Mouse (Mus musculus) forebrain, embryonic 14.5 days (tissue): Measurements from ENCODE around the gene Hist1h4a. TPM values are rescaled to one million over a fixed set of nuclear protein-coding genes. Genes with fewer than 3 reads are reported as not detected.

Experiments used
- ATAC-seq: fragments of 200-750 bp; cut with Nextera tagmentation; 2 replicates; pipeline ENCODE4 v1.8.0; 2017; ENCODE audit warnings: mild to moderate bottlenecking, moderate library complexity
- DNase-seq: peaks from one replicate; pipeline ENCODE4 v3.0.0-alpha.2; 2015; ENCODE audit warnings: low spot score
- H3K27ac ChIP-seq: fragments of 300-500 bp; sonication (generic); 2 replicates; pipeline ENCODE4 v1.5.1; 2014; ENCODE audit warnings: low read depth, mild to moderate bottlenecking, control low read depth, low read length, moderate library complexity
- H3K27me3 ChIP-seq: fragments of 300-500 bp; sonication (generic); replicated peaks from 2 replicates; pipeline ENCODE4 v1.6.1; 2014; ENCODE audit warnings: low read length, control low read depth, mixed read lengths; ENCODE audit not compliant: control insufficient read depth, insufficient read depth
- H3K36me3 ChIP-seq: fragments of 300-500 bp; sonication (generic); 2 replicates; pipeline ENCODE4 v1.6.1; 2014; ENCODE audit warnings: low read length, control low read depth; ENCODE audit not compliant: control insufficient read depth, insufficient read depth
- H3K4me1 ChIP-seq: fragments of 300-500 bp; sonication (generic); 2 replicates; pipeline ENCODE4 v1.6.1; 2014; ENCODE audit warnings: antibody characterized with exemption, low read length, control low read depth; ENCODE audit not compliant: control insufficient read depth, insufficient read depth
- H3K4me2 ChIP-seq: fragments of 300-500 bp; sonication (generic); 2 replicates; pipeline ENCODE4 v1.6.1; 2014; ENCODE audit warnings: mild to moderate bottlenecking, control low read depth, low read length
- H3K4me3 ChIP-seq: fragments of 300-500 bp; sonication (generic); 2 replicates; pipeline ENCODE4 v1.5.1; 2014; ENCODE audit warnings: low read depth, low read length, control low read depth
- H3K9ac ChIP-seq: fragments of 300-500 bp; sonication (generic); 2 replicates; pipeline ENCODE4 v1.6.1; 2014; ENCODE audit warnings: mild to moderate bottlenecking, low read length, control low read depth, moderate library complexity
- H3K9me3 ChIP-seq: fragments of 300-500 bp; sonication (generic); replicated peaks from 2 replicates; pipeline ENCODE4 v1.6.1; 2016; ENCODE audit warnings: low read length, control low read depth, mixed read lengths; ENCODE audit not compliant: control insufficient read depth
- WGBS: fragments of 180-500 bp; shearing (Covaris S2); extraction: QIAGEN DNeasy Blood & Tissue Kit; methylation state at CpG from one replicate; pipeline ENCODE4 v1.1.7; 2014; 5-methylcytosine and 5-hydroxymethylcytosine counted together
- polyA plus RNA-seq: library from polyadenylated mRNA; unstranded; fragments of >200 nt; fragmentation: Nextera tagmentation; extraction: Ambion mirVana; gene quantifications from 2 replicates; pipeline ENCODE4 v1.2.1, GENCODE M21; 2014

Gene Hist1h4a
- polyA plus RNA-seq, result 0.97 TPM in 1 of 2 replicates, not detected in the other

- H3K4me2 ChIP-seq, result peak within 1 kb of the TSS; percentile 89
- WGBS, result under 1% methylated on average over 67 of the region's 72 CpGs
- H3K4me1 ChIP-seq, result peaks cover 31% of the 10 kb centered on the region
- no peaks in the 10 kb centered on the region for H3K9me3 ChIP-seq
- H3K27ac ChIP-seq, result peak within 1 kb of the TSS; percentile 88
- peak within 1 kb of the TSS; percentile 64 for H3K9ac ChIP-seq
- no peaks in the 10 kb centered on the region for H3K27me3 ChIP-seq
- ATAC-seq, result peak; percentile 80
- DNase-seq, result peak; percentile 99
- H3K4me3 ChIP-seq, result peak within 1 kb of the TSS; percentile 53
- H3K36me3 ChIP-seq, result no peaks in the 10 kb centered on the region
Observed at GRCm38 (mm10) chr13:23760972-23761864, at the start of gene Hist1h4a. Gene Hist1h4a (minus strand): TSS chr13:23761230.

- no peak within 1 kb of the TSS for H3K9ac ChIP-seq
- H3K4me3 ChIP-seq, result no peak within 1 kb of the TSS
- ATAC-seq, result no peak
- no peak for DNase-seq
- H3K4me2 ChIP-seq, result no peak within 1 kb of the TSS
- no peak within 1 kb of the TSS for H3K27ac ChIP-seq
- 88% methylated on average over 15 of the region's 15 CpGs for WGBS
- no peaks in the 10 kb centered on the region for H3K9me3 ChIP-seq
- H3K27me3 ChIP-seq, result no peaks in the 10 kb centered on the region
- H3K36me3 ChIP-seq, result no peaks in the 10 kb centered on the region
- no peaks in the 10 kb centered on the region for H3K4me1 ChIP-seq
Observed at GRCm38 (mm10) chr13:23806422-23807052, 45.5 kb upstream of the Hist1h4a start, which contains the start of gene Slc17a2. Gene Slc17a2 (plus strand): TSS chr13:23806993.

- Histone ChIP-seq H3K9ac (no peak overlapping the region), H3K27me3 (no peaks in the 10 kb centered on the region), H3K4me1 (no peaks in the 10 kb centered on the region), H3K9me3 (no peaks in the 10 kb centered on the region), H3K27ac (no peak overlapping the region), H3K4me2 (no peak overlapping the region), H3K4me3 (no peak overlapping the region), H3K36me3 (no peaks in the 10 kb centered on the region)
- 80% methylated on average over 2 of the region's 2 CpGs for WGBS
- ATAC-seq (no peak), DNase-seq (no peak)
Observed at GRCm38 (mm10) chr13:23804532-23804931, 43.5 kb upstream of the Hist1h4a start.

- no peak overlapping the region for H3K4me3 ChIP-seq
- H3K27me3 ChIP-seq, result no peaks in the 10 kb centered on the region
- no peaks in the 10 kb centered on the region for H3K4me1 ChIP-seq
- H3K27ac ChIP-seq, result no peak overlapping the region
- no peaks in the 10 kb centered on the region for H3K9me3 ChIP-seq
- 87% methylated on average over 5 of the region's 5 CpGs for WGBS
- DNase-seq (no peak), ATAC-seq (no peak)
- H3K4me2 ChIP-seq, result no peak overlapping the region
- no peak overlapping the region for H3K9ac ChIP-seq
- no peaks in the 10 kb centered on the region for H3K36me3 ChIP-seq
Observed at GRCm38 (mm10) chr13:23799405-23799804, 38.4 kb upstream of the Hist1h4a start.

- Histone ChIP-seq H3K27me3 (no peaks in the 10 kb centered on the region), H3K36me3 (no peaks in the 10 kb centered on the region), H3K4me2 (no peak overlapping the region), H3K4me3 (no peak overlapping the region), H3K9me3 (no peaks in the 10 kb centered on the region), H3K4me1 (no peaks in the 10 kb centered on the region), H3K9ac (no peak overlapping the region), H3K27ac (no peak overlapping the region)
- peak; percentile 80 for ATAC-seq
- WGBS, result 43% methylated on average over 2 of the region's 2 CpGs
- peak; percentile 87 for DNase-seq
Observed at GRCm38 (mm10) chr13:23792520-23792919, 31.5 kb upstream of the Hist1h4a start.

GRCm38 (mm10) chr13:23779025-23779424 is 18.0 kb upstream of the Hist1h4a start:
- no peaks in the 10 kb centered on the region for H3K4me1 ChIP-seq
- no peak overlapping the region for H3K4me3 ChIP-seq
- no peaks in the 10 kb centered on the region for H3K27me3 ChIP-seq
- no peak overlapping the region for H3K4me2 ChIP-seq
- H3K27ac ChIP-seq, result no peak overlapping the region
- WGBS, result 92% methylated on average over 4 of the region's 4 CpGs
- DNase-seq (no peak), ATAC-seq (no peak)
- H3K9ac ChIP-seq, result no peak overlapping the region
- no peaks in the 10 kb centered on the region for H3K36me3 ChIP-seq
- H3K9me3 ChIP-seq, result no peaks in the 10 kb centered on the region

GRCm38 (mm10) chr13:23778339-23778738 is 17.3 kb upstream of the Hist1h4a start:
- DNase-seq, result no peak
- Histone ChIP-seq H3K4me1 (no peaks in the 10 kb centered on the region), H3K4me2 (no peak overlapping the region), H3K9me3 (no peaks in the 10 kb centered on the region), H3K9ac (no peak overlapping the region), H3K4me3 (no peak overlapping the region), H3K27ac (no peak overlapping the region), H3K36me3 (no peaks in the 10 kb centered on the region), H3K27me3 (no peaks in the 10 kb centered on the region)
- WGBS, result 92% methylated on average over 7 of the region's 7 CpGs
- ATAC-seq, result no peak

- 24% methylated on average over 21 of the region's 21 CpGs for WGBS
- H3K9me3 ChIP-seq, result no peaks in the 10 kb centered on the region
- no peaks in the 10 kb centered on the region for H3K36me3 ChIP-seq
- no peaks in the 10 kb centered on the region for H3K27me3 ChIP-seq
- peak; percentile 87 for ATAC-seq
- no peak overlapping the region for H3K27ac ChIP-seq
- H3K4me2 ChIP-seq, result peak overlapping the region; percentile 30
- H3K4me3 ChIP-seq, result no peak overlapping the region
- H3K4me1 ChIP-seq, result no peaks in the 10 kb centered on the region
- H3K9ac ChIP-seq, result no peak overlapping the region
- DNase-seq, result peak; percentile 69
Observed at GRCm38 (mm10) chr13:23772561-23773313, 11.7 kb upstream of the Hist1h4a start.
